Mouse (Mus musculus): ENCODE results near the gene Lrrc4c. TPM values are rescaled to one million over a fixed set of nuclear protein-coding genes. Genes with fewer than 3 reads are reported as not detected.

Lrrc4c gene
- polyA plus RNA-seq, 1 experiment from 2014 or later, result 0.66 TPM

GRCm38 (mm10) chr2:97178399-97178798 lies 860.4 kb downstream of the Lrrc4c start:
- TF ChIP-seq CTCF (IDR thresholded peaks at IDR 0.05; ENCODE audit: low read depth), result no peak
- no peak for ATAC-seq (ENCODE audit: insufficient read depth)
- DNase-seq, result no peak

GRCm38 (mm10) chr2:97196968-97197606 lies 879.1 kb downstream of the Lrrc4c start:
- no peak overlapping the region for H3K27ac ChIP-seq (ENCODE audit: low read depth)
- ATAC-seq (ENCODE audit: insufficient read depth), result no peak
- 82% methylated on average over 4 of the region's 4 CpGs for WGBS
- no peak overlapping the region for H3K4me3 ChIP-seq (ENCODE audit: low read depth, low read length)
- H3K27me3 ChIP-seq (ENCODE audit: insufficient read depth, low read length), result no peaks in the 10 kb centered on the region
- no peaks in the 10 kb centered on the region for H3K4me1 ChIP-seq (ENCODE audit: insufficient read depth)
- no peak overlapping the region for H3K4me2 ChIP-seq
- no peak for DNase-seq
- no peaks in the 10 kb centered on the region for H3K36me3 ChIP-seq (ENCODE audit: insufficient read depth)
- TF ChIP-seq CTCF (IDR thresholded peaks at IDR 0.05; ENCODE audit: low read depth), result no peak
- H3K9ac ChIP-seq, result no peak overlapping the region
- no peaks in the 10 kb centered on the region for H3K9me3 ChIP-seq (ENCODE audit: low read depth, low read length)

More at GRCm38 (mm10) chr2:97178399-97178798, 860.4 kb downstream of the Lrrc4c start:
- H3K4me3 ChIP-seq (ENCODE audit: low read depth, low read length), result no peak overlapping the region
- no peaks in the 10 kb centered on the region for H3K4me1 ChIP-seq (ENCODE audit: insufficient read depth)
- no peaks in the 10 kb centered on the region for H3K27me3 ChIP-seq (ENCODE audit: insufficient read depth, low read length)
- WGBS, result 49% methylated on average over 4 of the region's 4 CpGs
- H3K36me3 ChIP-seq (ENCODE audit: insufficient read depth), result no peaks in the 10 kb centered on the region
- H3K4me2 ChIP-seq, result no peak overlapping the region
- H3K9me3 ChIP-seq (ENCODE audit: low read depth, low read length), result no peaks in the 10 kb centered on the region
- H3K9ac ChIP-seq, result no peak overlapping the region
- no peak overlapping the region for H3K27ac ChIP-seq (ENCODE audit: low read depth)

GRCm38 (mm10) chr2:97232966-97233365 lies 915.0 kb downstream of the Lrrc4c start:
- Histone ChIP-seq H3K4me2 (no peak overlapping the region), H3K27me3 (ENCODE audit: insufficient read depth, low read length) (no peaks in the 10 kb centered on the region), H3K36me3 (ENCODE audit: insufficient read depth) (no peaks in the 10 kb centered on the region), H3K9ac (no peak overlapping the region), H3K4me3 (ENCODE audit: low read depth, low read length) (no peak overlapping the region), H3K9me3 (ENCODE audit: low read depth, low read length) (no peaks in the 10 kb centered on the region), H3K4me1 (ENCODE audit: insufficient read depth) (no peaks in the 10 kb centered on the region), H3K27ac (ENCODE audit: low read depth) (no peak overlapping the region)
- TF ChIP-seq CTCF (IDR thresholded peaks at IDR 0.05; ENCODE audit: low read depth), result no peak
- DNase-seq, result no peak
- WGBS, result 68% methylated on average over 3 of the region's 3 CpGs
- no peak for ATAC-seq (ENCODE audit: insufficient read depth)

GRCm38 (mm10) chr2:97234074-97234473 lies 916.1 kb downstream of the Lrrc4c start:
- Histone ChIP-seq H3K36me3 (ENCODE audit: insufficient read depth) (no peaks in the 10 kb centered on the region), H3K9me3 (ENCODE audit: low read depth, low read length) (no peaks in the 10 kb centered on the region), H3K9ac (no peak overlapping the region), H3K4me3 (ENCODE audit: low read depth, low read length) (no peak overlapping the region), H3K27ac (ENCODE audit: low read depth) (no peak overlapping the region), H3K4me1 (ENCODE audit: insufficient read depth) (no peaks in the 10 kb centered on the region), H3K27me3 (ENCODE audit: insufficient read depth, low read length) (no peaks in the 10 kb centered on the region), H3K4me2 (no peak overlapping the region)
- DNase-seq, result no peak
- TF ChIP-seq CTCF (IDR thresholded peaks at IDR 0.05; ENCODE audit: low read depth), result no peak
- ATAC-seq (ENCODE audit: insufficient read depth), result no peak
- 47% methylated on average over 1 of the region's 1 CpGs for WGBS

GRCm38 (mm10) chr2:97274651-97275050 lies 956.7 kb downstream of the Lrrc4c start:
- 40% methylated on average over 2 of the region's 2 CpGs for WGBS
- no peak for TF ChIP-seq CTCF (IDR thresholded peaks at IDR 0.05; ENCODE audit: low read depth)

GRCm38 (mm10) chr2:97284986-97285385 lies 967.0 kb downstream of the Lrrc4c start:
- no peaks in the 10 kb centered on the region for H3K4me1 ChIP-seq (ENCODE audit: insufficient read depth)
- no peaks in the 10 kb centered on the region for H3K9me3 ChIP-seq (ENCODE audit: low read depth, low read length)
- ATAC-seq (ENCODE audit: insufficient read depth), result no peak

More at GRCm38 (mm10) chr2:97274651-97275050, 956.7 kb downstream of the Lrrc4c start:
- Histone ChIP-seq H3K4me1 (ENCODE audit: insufficient read depth) (no peaks in the 10 kb centered on the region), H3K27me3 (ENCODE audit: insufficient read depth, low read length) (no peaks in the 10 kb centered on the region), H3K27ac (ENCODE audit: low read depth) (no peak overlapping the region), H3K9me3 (ENCODE audit: low read depth, low read length) (no peaks in the 10 kb centered on the region), H3K9ac (no peak overlapping the region), H3K4me3 (ENCODE audit: low read depth, low read length) (no peak overlapping the region), H3K4me2 (no peak overlapping the region), H3K36me3 (ENCODE audit: insufficient read depth) (no peaks in the 10 kb centered on the region)
- no peak for ATAC-seq (ENCODE audit: insufficient read depth)
- DNase-seq, result no peak

GRCm38 (mm10) chr2:97294216-97294615 lies 976.2 kb downstream of the Lrrc4c start:
- Histone ChIP-seq H3K4me3 (ENCODE audit: low read depth, low read length) (no peak overlapping the region), H3K4me2 (no peak overlapping the region), H3K9me3 (ENCODE audit: low read depth, low read length) (no peaks in the 10 kb centered on the region), H3K4me1 (ENCODE audit: insufficient read depth) (no peaks in the 10 kb centered on the region), H3K9ac (no peak overlapping the region), H3K36me3 (ENCODE audit: insufficient read depth) (no peaks in the 10 kb centered on the region), H3K27ac (ENCODE audit: low read depth) (no peak overlapping the region), H3K27me3 (ENCODE audit: insufficient read depth, low read length) (no peaks in the 10 kb centered on the region)
- 73% methylated on average over 3 of the region's 3 CpGs for WGBS
- ATAC-seq (ENCODE audit: insufficient read depth), result no peak
- no peak for DNase-seq
- TF ChIP-seq CTCF (IDR thresholded peaks at IDR 0.05; ENCODE audit: low read depth), result no peak

More at GRCm38 (mm10) chr2:97284986-97285385, 967.0 kb downstream of the Lrrc4c start:
- Histone ChIP-seq H3K4me2 (no peak overlapping the region), H3K36me3 (ENCODE audit: insufficient read depth) (no peaks in the 10 kb centered on the region), H3K4me3 (ENCODE audit: low read depth, low read length) (no peak overlapping the region), H3K27me3 (ENCODE audit: insufficient read depth, low read length) (no peaks in the 10 kb centered on the region), H3K27ac (ENCODE audit: low read depth) (no peak overlapping the region), H3K9ac (no peak overlapping the region)
- no peak for TF ChIP-seq CTCF (IDR thresholded peaks at IDR 0.05; ENCODE audit: low read depth)
- no peak for DNase-seq

All from lung, embryonic 14.5 days (tissue).